In the genomic region with DNA sequence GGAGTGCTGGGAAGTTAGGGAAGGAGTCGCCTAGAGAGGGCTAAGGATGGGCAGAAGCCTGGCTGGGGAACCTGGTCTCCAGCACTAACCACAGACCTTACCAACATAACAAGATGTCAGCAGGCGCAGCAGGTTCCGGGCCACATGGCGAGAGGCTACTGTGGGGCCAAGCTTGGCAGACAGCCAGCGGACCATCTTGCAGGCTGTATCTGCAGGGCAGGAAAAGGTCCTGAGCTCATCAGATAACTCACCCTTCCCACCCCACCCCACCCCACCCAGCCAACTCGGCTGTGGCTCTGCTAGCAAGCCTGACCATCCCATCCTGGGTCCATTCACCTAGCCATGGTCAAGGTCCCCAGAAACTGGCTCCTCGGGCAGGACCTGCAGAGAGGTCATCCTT, we compare ENCODE assay signal across 14 mouse cellular contexts. TPM values are rescaled to one million over a fixed set of nuclear protein-coding genes. Genes with fewer than 3 reads are reported as not detected.
A peak's percentile ranks its signal among the peaks of the same experiment; 100 is the strongest.
DNase-seq lines count a peak whose midpoint lies in the region; ATAC-seq and TF ChIP-seq lines count a peak whose summit lies in the region.
"Had no signal": no experiment of that assay in that cellular context is flagged by ENCODE, and none has a peak within 500 bp of the region (broad histone marks: within the 10 kb centered on the region; RNA-seq: fewer than 3 reads in every experiment).

No protein-coding gene starts in this region.

- no peak overlapping the region for H3K9ac ChIP-seq in heart, embryonic 12.5 days
- H3K9ac ChIP-seq in liver, embryonic 13.5 days: peak overlapping the region; percentile 83
- H3K9ac ChIP-seq: hindbrain, embryonic 15.5 days; midbrain, embryonic 12.5 days had no signal

- H3K27me3 ChIP-seq in heart, embryonic 12.5 days (replicated peaks): no peaks in the 10 kb centered on the region
- no peaks in the 10 kb centered on the region for H3K27me3 ChIP-seq in G1E (ENCODE audit: insufficient read depth, low read length)
- no peaks in the 10 kb centered on the region for H3K27me3 ChIP-seq in liver, embryonic 13.5 days
- no peaks in the 10 kb centered on the region for H3K27me3 ChIP-seq in thymus, adult 2 months (ENCODE audit: control insufficient read depth, insufficient read depth, low read length)
- H3K27me3 ChIP-seq: hindbrain, embryonic 15.5 days had no signal

- no peak for TF ChIP-seq CTCF in G1E (IDR thresholded peaks at IDR 0.05; ENCODE audit: low read depth, low read length)
- TF ChIP-seq CTCF in thymus, adult 2 months (IDR thresholded peaks at IDR 0.05; ENCODE audit: borderline replicate concordance, control insufficient read depth, extremely low read depth, insufficient read depth, low read length, poor library complexity): no peak

- peak; percentile 26 for ATAC-seq in heart, embryonic 12.5 days (ENCODE audit: insufficient number of reproducible peaks, low FRiP score)
- peak; percentile 38 for ATAC-seq in G1E (ENCODE audit: extremely low read depth, insufficient number of reproducible peaks, low FRiP score, poor library complexity, severe bottlenecking)
- peak; percentile 72 for ATAC-seq in liver, embryonic 13.5 days (ENCODE audit: low read depth)

- H3K4me3 ChIP-seq in heart, embryonic 12.5 days: no peak overlapping the region
- H3K4me3 ChIP-seq in G1E (ENCODE audit: low read depth, low read length): peak overlapping the region; percentile 66; the same call in 1 of the 2 replicates
- peak overlapping the region; percentile 60 for H3K4me3 ChIP-seq in liver, embryonic 13.5 days (replicated peaks)
- no peak overlapping the region for H3K4me3 ChIP-seq in thymus, adult 2 months (ENCODE audit: control insufficient read depth, insufficient read depth, low read length)
- H3K4me3 ChIP-seq: hindbrain, embryonic 15.5 days; midbrain, embryonic 12.5 days had no signal

- no peak overlapping the region for H3K27ac ChIP-seq in heart, embryonic 12.5 days (ENCODE audit: poor library complexity, severe bottlenecking)
- peak overlapping the region; percentile 99 for H3K27ac ChIP-seq in liver, embryonic 13.5 days
- no peak overlapping the region for H3K27ac ChIP-seq in thymus, adult 2 months (ENCODE audit: control insufficient read depth, insufficient read depth, low read length)
- H3K27ac ChIP-seq: hindbrain, embryonic 15.5 days; layer of hippocampus, adult 2 months; midbrain, embryonic 12.5 days had no signal

- TF ChIP-seq POLR2A in thymus, adult 2 months (IDR thresholded peaks at IDR 0.05; ENCODE audit: control insufficient read depth, extremely low read depth, insufficient read depth, low read length, poor library complexity): no peak

- no peak for DNase-seq in heart, adult 8-10 months (ENCODE audit: low spot score)
- peak; percentile 60 for DNase-seq in G1E (ENCODE audit: low spot score)
- DNase-seq in cerebellum, adult 9-10 months: peak; percentile 69
- peak; percentile 77 for DNase-seq in liver, embryonic 13.5 days
- DNase-seq in thymus, adult 2 months: no peak
- no peak for DNase-seq in urinary bladder, adult 2 months (ENCODE audit: low spot score)
- DNase-seq in thymus, postnatal 0 days (ENCODE audit: low spot score): no peak
- DNase-seq: gastrocnemius, postnatal 14 days had no signal

- peaks cover 56% of the 10 kb centered on the region for H3K36me3 ChIP-seq in heart, embryonic 12.5 days
- H3K36me3 ChIP-seq in G1E (replicated peaks): peaks cover 86% of the 10 kb centered on the region
- peaks cover 70% of the 10 kb centered on the region for H3K36me3 ChIP-seq in liver, embryonic 13.5 days
- H3K36me3 ChIP-seq in thymus, adult 2 months (ENCODE audit: control insufficient read depth, insufficient read depth, low read length): peaks cover 18% of the 10 kb centered on the region

- H3K4me2 ChIP-seq in heart, embryonic 12.5 days: no peak overlapping the region
- peak overlapping the region; percentile 100 for H3K4me2 ChIP-seq in liver, embryonic 13.5 days
- H3K4me2 ChIP-seq: hindbrain, embryonic 15.5 days; midbrain, embryonic 12.5 days had no signal

- WGBS in heart, embryonic 12.5 days: 67% methylated on average over 7 of the region's 7 CpGs
- WGBS in liver, embryonic 13.5 days (ENCODE audit: insufficient replicate concordance): 19% methylated on average over 7 of the region's 7 CpGs
- 86% methylated on average over 7 of the region's 7 CpGs for WGBS in thymus, adult 2 months

- no peaks in the 10 kb centered on the region for H3K9me3 ChIP-seq in heart, embryonic 12.5 days (replicated peaks)
- H3K9me3 ChIP-seq in G1E (replicated peaks): no peaks in the 10 kb centered on the region
- H3K9me3 ChIP-seq in liver, embryonic 13.5 days (replicated peaks): no peaks in the 10 kb centered on the region
- H3K9me3 ChIP-seq: hindbrain, embryonic 15.5 days; midbrain, embryonic 12.5 days had no signal

- peaks cover 28% of the 10 kb centered on the region for H3K4me1 ChIP-seq in heart, embryonic 12.5 days (replicated peaks)
- H3K4me1 ChIP-seq in G1E (ENCODE audit: insufficient read depth, low read depth, low read length): peaks cover 72% of the 10 kb centered on the region
- H3K4me1 ChIP-seq in liver, embryonic 13.5 days (replicated peaks): peaks cover 87% of the 10 kb centered on the region
- H3K4me1 ChIP-seq in thymus, adult 2 months (replicated peaks; ENCODE audit: control insufficient read depth, insufficient read depth, low read length): peaks cover 20% of the 10 kb centered on the region

RNA-seq across cellular contexts. Expression of gene Wdr81, which starts 4.8 kb away (rescaled TPM):
- 5.6 and 5.7 TPM in 2 replicates for polyA plus RNA-seq in heart, embryonic 12.5 days (2016; fragmentation: Nextera tagmentation; extraction: Ambion mirVana)
- total RNA-seq in heart, adult 8-10 months (2022): 10 to 100 TPM in 1 of 4 experiments, 1 to 10 TPM in 3; 7.9 to 10.1 (median 8.8) TPM
- total RNA-seq in G1E (2014; fragmentation: Nextera tagmentation) (6.3 and 12.3 TPM in 2 replicates), G1E (2017) (15.0 and 17.4 TPM in 2 replicates)
- 18.7 and 20.5 TPM in 2 replicates for polyA plus RNA-seq in G1E (2012)
- polyA plus RNA-seq in liver, embryonic 13.5 days (2015; fragmentation: Nextera tagmentation; extraction: Ambion mirVana): 18.5 and 21.3 TPM in 2 replicates
- polyA plus RNA-seq in thymus, adult 2 months (2012; rRNA removed): 52.1 and 53.7 TPM in 2 replicates
- polyA plus RNA-seq in urinary bladder, adult 2 months (2012; rRNA removed): 8.5 and 13.0 TPM in 2 replicates
- 5.7 and 5.9 TPM in 2 replicates for polyA plus RNA-seq in thymus, postnatal 0 days (2015; fragmentation: Nextera tagmentation; extraction: Ambion mirVana)

RNA-seq across cellular contexts. Expression of gene Serpinf2, which starts 10.3 kb away (rescaled TPM):
- 0.86 and 6.4 TPM in 2 replicates for polyA plus RNA-seq in heart, embryonic 12.5 days (2016; fragmentation: Nextera tagmentation; extraction: Ambion mirVana)
- total RNA-seq in heart, adult 8-10 months (2022): not detected
- not detected in 2 replicates for total RNA-seq in G1E (2014; fragmentation: Nextera tagmentation)
- 0.33 and 0.41 TPM in 2 replicates for total RNA-seq in G1E (2017)
- polyA plus RNA-seq in G1E (2012): 0.03 TPM in 1 of 2 replicates, not detected in the other
- polyA plus RNA-seq in liver, embryonic 13.5 days (2015; fragmentation: Nextera tagmentation; extraction: Ambion mirVana): 372 and 430 TPM in 2 replicates
- 1.4 and 3.1 TPM in 2 replicates for polyA plus RNA-seq in thymus, adult 2 months (2012; rRNA removed)
- polyA plus RNA-seq in urinary bladder, adult 2 months (2012; rRNA removed): 0.07 and 0.14 TPM in 2 replicates
- polyA plus RNA-seq in thymus, postnatal 0 days (2015; fragmentation: Nextera tagmentation; extraction: Ambion mirVana): 0.10 TPM in 1 of 2 replicates, not detected in the other
- total RNA-seq: gastrocnemius, postnatal 14 days had no signal
- polyA plus RNA-seq: embryonic facial prominence, embryonic 14.5 days; midbrain, embryonic 12.5 days had no signal

RNA-seq across cellular contexts. Expression of gene Tlcd2, which starts 11.8 kb away (rescaled TPM):
- 12.7 and 13.1 TPM in 2 replicates for polyA plus RNA-seq in heart, embryonic 12.5 days (2016; fragmentation: Nextera tagmentation; extraction: Ambion mirVana)
- 1 to 10 TPM; 2.8 to 5.1 (median 4.0) TPM for total RNA-seq in heart, adult 8-10 months (2022)
- total RNA-seq in G1E (2014; fragmentation: Nextera tagmentation) (1.7 TPM in 1 of 2 replicates, not detected in the other), G1E (2017) (0.58 and 1.8 TPM in 2 replicates)
- not detected in 2 replicates for polyA plus RNA-seq in G1E (2012)
- 18.7 and 18.8 TPM in 2 replicates for polyA plus RNA-seq in liver, embryonic 13.5 days (2015; fragmentation: Nextera tagmentation; extraction: Ambion mirVana)
- polyA plus RNA-seq in thymus, adult 2 months (2012; rRNA removed): 13.0 and 14.4 TPM in 2 replicates
- 12.1 and 12.6 TPM in 2 replicates for polyA plus RNA-seq in urinary bladder, adult 2 months (2012; rRNA removed)
- 9.7 and 13.8 TPM in 2 replicates for polyA plus RNA-seq in thymus, postnatal 0 days (2015; fragmentation: Nextera tagmentation; extraction: Ambion mirVana)

RNA-seq across cellular contexts. Expression of gene Serpinf1, which starts 27.2 kb away (rescaled TPM):
- polyA plus RNA-seq in heart, embryonic 12.5 days (2016; fragmentation: Nextera tagmentation; extraction: Ambion mirVana): 39.6 and 39.7 TPM in 2 replicates
- total RNA-seq in heart, adult 8-10 months (2022): 10 to 100 TPM; 13.2 to 18.3 (median 16.8) TPM
- total RNA-seq in G1E (2014; fragmentation: Nextera tagmentation) (not detected in 2 replicates), G1E (2017) (0.38 TPM in 1 of 2 replicates, not detected in the other)
- polyA plus RNA-seq in G1E (2012): not detected in 2 replicates
- polyA plus RNA-seq in liver, embryonic 13.5 days (2015; fragmentation: Nextera tagmentation; extraction: Ambion mirVana): 179 and 181 TPM in 2 replicates
- 43.4 and 46.7 TPM in 2 replicates for polyA plus RNA-seq in thymus, adult 2 months (2012; rRNA removed)
- polyA plus RNA-seq in urinary bladder, adult 2 months (2012; rRNA removed): 85.3 and 147 TPM in 2 replicates
- polyA plus RNA-seq in thymus, postnatal 0 days (2015; fragmentation: Nextera tagmentation; extraction: Ambion mirVana): 44.9 and 47.7 TPM in 2 replicates
- total RNA-seq: neutrophil, adult 5-6 weeks had no signal

RNA-seq across cellular contexts. Expression of gene Prpf8, which starts 36.9 kb away (rescaled TPM):
- 41.3 and 42.7 TPM in 2 replicates for polyA plus RNA-seq in heart, embryonic 12.5 days (2016; fragmentation: Nextera tagmentation; extraction: Ambion mirVana)
- 10 to 100 TPM; 92.4 to 99.5 (median 94.6) TPM for total RNA-seq in heart, adult 8-10 months (2022)
- total RNA-seq in G1E (2014; fragmentation: Nextera tagmentation) (537 and 539 TPM in 2 replicates), G1E (2017) (147 and 150 TPM in 2 replicates)
- 55.3 and 90.1 TPM in 2 replicates for polyA plus RNA-seq in G1E (2012)
- 28.2 and 31.5 TPM in 2 replicates for polyA plus RNA-seq in liver, embryonic 13.5 days (2015; fragmentation: Nextera tagmentation; extraction: Ambion mirVana)
- 142 and 161 TPM in 2 replicates for polyA plus RNA-seq in thymus, adult 2 months (2012; rRNA removed)
- 75.7 and 79.3 TPM in 2 replicates for polyA plus RNA-seq in urinary bladder, adult 2 months (2012; rRNA removed)
- polyA plus RNA-seq in thymus, postnatal 0 days (2015; fragmentation: Nextera tagmentation; extraction: Ambion mirVana): 39.2 and 40.0 TPM in 2 replicates

Comparison
In these comparisons a context has a peak if more than half of its experiments do, and no peak if none do; other contexts are left out.
1. H3K4me3 ChIP-seq: peak in G1E (single experiment) and liver, embryonic 13.5 days (single experiment); none in heart, embryonic 12.5 days (single experiment) and thymus, adult 2 months (single experiment).
2. DNase-seq: peak in G1E (single experiment), cerebellum, adult 9-10 months (single experiment) and liver, embryonic 13.5 days (single experiment); none in heart, adult 8-10 months (single experiment), thymus, adult 2 months (single experiment), urinary bladder, adult 2 months (single experiment) and thymus, postnatal 0 days (single experiment).
3. RNA of gene Serpinf2, which starts 10.3 kb away (polyA plus RNA-seq): 372 to 430 TPM in liver, embryonic 13.5 days; 0.86 to 6.4 TPM in heart, embryonic 12.5 days, 1.4 to 3.1 TPM in thymus, adult 2 months, 0.07 to 0.14 TPM in urinary bladder, adult 2 months, 0.10 TPM in thymus, postnatal 0 days and 0.03 TPM in G1E; every median in the first group is over 10 times any median in the second.
4. RNA of gene Tlcd2, which starts 11.8 kb away (polyA plus RNA-seq): 18.7 to 18.8 TPM in liver, embryonic 13.5 days, 9.7 to 13.8 TPM in thymus, postnatal 0 days, 12.7 to 13.1 TPM in heart, embryonic 12.5 days, 13.0 to 14.4 TPM in thymus, adult 2 months and 12.1 to 12.6 TPM in urinary bladder, adult 2 months; not detected in G1E; every median in the first group is over 10 times any median in the second.
5. Peak in every context shown above with its lines, with median percentiles within 50 percentile points of each other: ATAC-seq.